Mouse (Mus musculus) heart, adult 2 months (tissue): ENCODE results near the gene Fcho2. TPM values are rescaled to one million over a fixed set of nuclear protein-coding genes. Genes with fewer than 3 reads are reported as not detected.

Experiments
- DNase-seq, 2 experiments: peaks; one replicate each; pipeline ENCODE4 v3.0.0; 2021
- H3K27ac ChIP-seq: fragments of 200-600 bp; 2 replicates; pipeline ENCODE4 v1.8.1; 2022
- H3K27me3 ChIP-seq: fragments of 200-500 bp; 2 replicates; pipeline ENCODE4 v1.6.1; 2012; ENCODE audit warnings: mild to moderate bottlenecking, low read length, inconsistent platforms, mixed read lengths; ENCODE audit not compliant: control insufficient read depth, insufficient read depth
- H3K36me3 ChIP-seq: fragments of 200-500 bp; 2 replicates; pipeline ENCODE4 v1.6.1; 2012; ENCODE audit warnings: low read length, inconsistent platforms; ENCODE audit not compliant: control insufficient read depth, insufficient read depth
- H3K4me1 ChIP-seq: fragments of 200-500 bp; 2 replicates; pipeline ENCODE4 v1.6.1; 2011; ENCODE audit warnings: low read length; ENCODE audit not compliant: control insufficient read depth, insufficient read depth
- H3K4me3 ChIP-seq: fragments of 200-600 bp; 2 replicates; pipeline ENCODE4 v1.8.1; 2022
- H3K79me2 ChIP-seq: fragments of 200-500 bp; replicated peaks from 2 replicates; pipeline ENCODE4 v1.6.1; 2012; ENCODE audit warnings: mild to moderate bottlenecking, inconsistent platforms, low read length, moderate library complexity, mixed read lengths; ENCODE audit not compliant: control insufficient read depth, insufficient read depth
- H3K9ac ChIP-seq: fragments of 200-500 bp; 2 replicates; pipeline ENCODE4 v1.6.1; 2012; ENCODE audit warnings: low read depth, mild to moderate bottlenecking, control low read depth, inconsistent platforms, low read length, mixed read lengths
- CTCF ChIP-seq: fragments of 200-600 bp; IDR thresholded peaks from 2 replicates; pipeline ENCODE4 v1.8.1; 2022; ENCODE audit warnings: antibody characterized with exemption, mild to moderate bottlenecking, moderate library complexity
- EP300 ChIP-seq: fragments of 200-500 bp; IDR thresholded peaks from 2 replicates; pipeline ENCODE4 v1.6.1; 2011; ENCODE audit warnings: low read depth, low read length, control low read depth; ENCODE audit not compliant: insufficient read depth
- POLR2A ChIP-seq: fragments of 200-500 bp; IDR thresholded peaks from 2 replicates; pipeline ENCODE4 v1.6.1; 2011; ENCODE audit warnings: mild to moderate bottlenecking, low read depth, low read length, control low read depth; ENCODE audit not compliant: insufficient read depth
- WGBS: fragments of 180-500 bp; shearing (Covaris S2); methylation state at CpG from one replicate; pipeline ENCODE4 v1.1.7; 2018; 5-methylcytosine and 5-hydroxymethylcytosine counted together
- intact Hi-C: fragments of 180-260 bp; cut with DNase I; formaldehyde crosslinking; loops from one replicate; pipeline ENCODE4 v1.15.1; 2025
- polyA plus RNA-seq: library from polyadenylated mRNA; depleted of rRNA; stranded (reverse); fragments of >200 nt; gene quantifications from 2 replicates; pipeline ENCODE4 v1.2.3, GENCODE M21; 2012
- total RNA-seq, 2 experiments: library from RNA; stranded (reverse); gene quantifications; 2 replicates each; pipeline ENCODE4 v1.2.3; 2021

The Fcho2 gene
- total and polyA plus RNA-seq, 3 experiments: 11.8 to 37.6 (median 35.4) TPM

- 6% methylated on average over 44 of the region's 44 CpGs for WGBS
- Histone ChIP-seq H3K36me3 (no peaks in the 10 kb centered on the region), H3K27ac (peak within 1 kb of the TSS; percentile 79), H3K9ac (peak within 1 kb of the TSS; percentile 80), H3K4me3 (peak within 1 kb of the TSS; percentile 39), H3K79me2 (no peaks in the 10 kb centered on the region), H3K4me1 (no peaks in the 10 kb centered on the region), H3K27me3 (peaks cover 3% of the 10 kb centered on the region; the same call in 1 of the 2 replicates)
- intact Hi-C loops: no loop called here
- TF ChIP-seq EP300 (no peak), CTCF (no peak), POLR2A (no peak)
- DNase-seq: peak; percentile 46 to 49
Measured at GRCm38 (mm10) chr13:98694773-98695314, 120.4 kb downstream of the Fcho2 start, which contains the start of gene Tmem171. Gene Tmem171 (minus strand): TSS chr13:98694834.

DNA sequence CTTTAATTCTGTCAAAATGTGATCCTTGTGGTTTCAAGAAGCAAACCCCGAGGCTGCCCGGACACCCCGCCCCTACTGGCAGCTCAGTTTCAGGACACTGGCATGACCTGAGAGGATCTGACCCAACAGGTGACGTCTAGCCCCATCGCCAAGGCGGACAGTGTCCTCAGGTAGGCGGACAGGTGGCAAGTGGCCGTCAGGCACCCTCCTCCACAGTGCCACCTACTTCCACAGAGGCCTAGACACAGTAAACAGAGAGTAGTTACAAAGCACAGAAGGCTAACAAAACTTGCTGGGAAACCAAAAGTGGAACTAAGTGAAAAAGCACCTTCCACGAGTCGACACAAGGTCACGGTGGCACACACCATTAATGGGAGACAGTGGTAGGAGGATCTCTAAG lies 121.9 kb downstream of the Fcho2 start:
- WGBS: 92% methylated on average over 11 of the region's 11 CpGs
- peaks cover 3% of the 10 kb centered on the region; the same call in 1 of the 2 replicates for H3K27me3 ChIP-seq
- no peaks in the 10 kb centered on the region for H3K4me1 ChIP-seq
- TF ChIP-seq POLR2A: no peak
- no peak for TF ChIP-seq CTCF
- TF ChIP-seq EP300: no peak
- no peaks in the 10 kb centered on the region for H3K36me3 ChIP-seq
- no peak overlapping the region for H3K9ac ChIP-seq
- H3K27ac ChIP-seq: no peak overlapping the region
- DNase-seq: peak; percentile 8 to 23
- no peak overlapping the region for H3K4me3 ChIP-seq
- no peaks in the 10 kb centered on the region for H3K79me2 ChIP-seq
- intact Hi-C loops: no loop called here

DNA sequence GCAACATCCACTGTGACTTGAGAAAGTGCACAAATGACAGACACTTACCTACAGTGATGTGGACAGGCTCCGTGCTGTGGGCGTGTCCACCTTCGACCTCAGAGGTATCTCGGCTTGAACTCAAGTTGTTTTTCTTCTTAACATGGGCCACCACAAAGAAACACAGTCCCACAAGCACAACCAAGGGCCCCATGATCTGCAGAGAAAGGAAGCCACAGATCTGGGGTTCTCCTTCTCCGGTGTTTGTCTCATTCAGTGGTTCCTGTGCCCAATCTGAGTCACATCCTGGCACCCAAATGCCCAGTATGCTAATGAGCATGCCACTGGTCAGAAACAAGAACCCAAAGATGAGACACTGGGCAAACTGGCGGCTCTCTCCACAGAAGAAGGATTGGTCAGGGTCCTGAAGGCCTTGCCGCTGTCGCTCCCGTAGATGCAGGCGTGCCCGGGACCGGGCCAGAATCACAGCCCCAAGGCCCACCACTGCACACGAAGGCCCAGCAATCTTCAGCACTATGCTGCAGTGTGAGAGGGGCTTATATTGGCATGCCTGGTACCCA lies 123.2 kb downstream of the Fcho2 start:
- Histone ChIP-seq H3K4me1 (no peaks in the 10 kb centered on the region), H3K4me3 (no peak overlapping the region), H3K27me3 (peaks cover 3% of the 10 kb centered on the region; the same call in 1 of the 2 replicates), H3K27ac (no peak overlapping the region), H3K9ac (no peak overlapping the region), H3K36me3 (no peaks in the 10 kb centered on the region), H3K79me2 (no peaks in the 10 kb centered on the region)
- intact Hi-C loops: no loop called here
- DNase-seq: peak in 1 of 2 experiments; percentile 13
- 87% methylated on average over 13 of the region's 13 CpGs for WGBS
- TF ChIP-seq POLR2A (no peak), EP300 (no peak), CTCF (no peak)

DNA sequence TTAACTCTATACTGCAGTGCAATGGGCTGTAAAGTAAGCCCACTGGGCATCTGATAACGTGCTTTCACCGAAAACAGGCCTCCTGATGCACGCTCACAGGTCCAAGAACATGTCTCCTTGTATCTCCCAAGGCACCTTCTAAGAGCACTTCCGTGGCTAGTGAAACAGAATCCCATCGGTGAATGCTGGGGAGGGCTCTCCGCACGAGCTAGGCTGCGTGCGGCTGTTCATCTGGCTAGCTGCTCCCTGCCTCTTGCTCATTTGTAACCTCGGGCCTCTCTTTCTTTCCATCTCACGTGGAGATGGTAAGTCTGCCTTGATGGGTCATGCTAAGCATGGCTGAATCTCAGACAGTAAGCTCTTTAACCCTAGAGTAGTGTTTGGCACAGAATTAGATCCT lies 124.4 kb downstream of the Fcho2 start:
- no peak overlapping the region for H3K27ac ChIP-seq
- no peak overlapping the region for H3K4me3 ChIP-seq
- H3K4me1 ChIP-seq: no peaks in the 10 kb centered on the region
- no peak for TF ChIP-seq POLR2A
- no peak for TF ChIP-seq EP300
- TF ChIP-seq CTCF: no peak
- 92% methylated on average over 11 of the region's 11 CpGs for WGBS
- H3K9ac ChIP-seq: no peak overlapping the region
- intact Hi-C loops: no loop called here
- DNase-seq: no peak
- H3K36me3 ChIP-seq: no peaks in the 10 kb centered on the region
- H3K79me2 ChIP-seq: no peaks in the 10 kb centered on the region
- H3K27me3 ChIP-seq: peaks cover 3% of the 10 kb centered on the region; the same call in 1 of the 2 replicates

- Histone ChIP-seq H3K79me2 (no peaks in the 10 kb centered on the region), H3K4me1 (no peaks in the 10 kb centered on the region), H3K27me3 (0 out of 2 replicates have a peak, but pooled peaks cover 1% of the 10 kb centered on the region), H3K27ac (peak overlapping the region; percentile 39), H3K9ac (no peak overlapping the region), H3K36me3 (no peaks in the 10 kb centered on the region), H3K4me3 (no peak overlapping the region; the same call in 1 of the 2 replicates)
- intact Hi-C loops: no loop called here
- DNase-seq: peak; percentile 47 to 50
- TF ChIP-seq EP300: 0 out of 2 replicates have a peak, but pooled peaks have one; percentile 45
- TF ChIP-seq POLR2A: no peak
- WGBS: 21% methylated on average over 11 of the region's 11 CpGs
Measured at GRCm38 (mm10) chr13:98689605-98690290, 125.5 kb downstream of the Fcho2 start.

- DNase-seq: peak in 1 of 2 experiments; percentile 13
- no peak for TF ChIP-seq CTCF
- TF ChIP-seq EP300: no peak
- TF ChIP-seq POLR2A: no peak
- Histone ChIP-seq H3K27ac (no peak overlapping the region), H3K79me2 (no peaks in the 10 kb centered on the region), H3K4me1 (no peaks in the 10 kb centered on the region), H3K9ac (no peak overlapping the region), H3K36me3 (no peaks in the 10 kb centered on the region), H3K4me3 (no peak overlapping the region), H3K27me3 (no peaks in the 10 kb centered on the region)
- intact Hi-C loops: no loop called here
- 82% methylated on average over 9 of the region's 9 CpGs for WGBS
Measured at GRCm38 (mm10) chr13:98687931-98688330, 127.3 kb downstream of the Fcho2 start.
